Mouse (Mus musculus): ENCODE measurements around the gene Zfp382. TPM values are rescaled to one million over a fixed set of nuclear protein-coding genes. Genes with fewer than 3 reads are reported as not detected.
A peak's percentile ranks its signal among the peaks of the same experiment; 100 is the strongest.
"Not testable (repeated sequence)": the region's sequence is repeated elsewhere in the genome, so short reads cannot be mapped to it uniquely, and the experiment has no call there.

The Zfp382 gene
- polyA plus RNA-seq, 1 experiment from 2014 or later: 6.7 TPM

GRCm38 (mm10) chr7:30164745-30165144 is 43.0 kb downstream of the Zfp382 start:
- Histone ChIP-seq H3K4me2 (replicated peaks) (no peak overlapping the region), H3K4me1 (replicated peaks) (no peaks in the 10 kb centered on the region), H3K27me3 (replicated peaks) (no peaks in the 10 kb centered on the region), H3K9me3 (peaks cover 18% of the 10 kb centered on the region), H3K4me3 (replicated peaks) (no peak overlapping the region), H3K9ac (no peak overlapping the region), H3K27ac (no peak overlapping the region), H3K36me3 (peaks cover 59% of the 10 kb centered on the region)
- WGBS: 97% methylated on average over 2 of the region's 2 CpGs
- no peak for ATAC-seq

GRCm38 (mm10) chr7:30168914-30169582 is 47.3 kb downstream of the Zfp382 start:
- Histone ChIP-seq H3K27ac (peak overlapping the region; percentile 83), H3K36me3 (peaks cover 19% of the 10 kb centered on the region), H3K4me1 (replicated peaks) (peaks cover 7% of the 10 kb centered on the region; the same call in 1 of the 2 replicates), H3K9ac (peak overlapping the region; percentile 73), H3K4me3 (replicated peaks) (peak overlapping the region; percentile 61), H3K27me3 (replicated peaks) (no peaks in the 10 kb centered on the region), H3K4me2 (replicated peaks) (peak overlapping the region; percentile 69), H3K9me3 (no peaks in the 10 kb centered on the region)
- 2% methylated on average over 21 of the region's 21 CpGs for WGBS
- peak; percentile 29 for ATAC-seq

- Histone ChIP-seq H3K4me3 (replicated peaks) (peak within 1 kb of the TSS; percentile 61), H3K27ac (peak within 1 kb of the TSS; percentile 83), H3K4me2 (replicated peaks) (peak within 1 kb of the TSS; percentile 69), H3K9me3 (no peaks in the 10 kb centered on the region), H3K9ac (peak within 1 kb of the TSS; percentile 73), H3K36me3 (peaks cover 18% of the 10 kb centered on the region), H3K27me3 (replicated peaks) (no peaks in the 10 kb centered on the region), H3K4me1 (replicated peaks) (peaks cover 7% of the 10 kb centered on the region; the same call in 1 of the 2 replicates)
- WGBS: under 1% methylated on average over 36 of the region's 36 CpGs
- peak; percentile 99 for ATAC-seq
Observed at GRCm38 (mm10) chr7:30169583-30170282, 48.0 kb downstream of the Zfp382 start, which contains the start of gene Zfp146. Gene Zfp146 (minus strand): TSS chr7:30169750.

- WGBS: 18% methylated on average over 11 of the region's 11 CpGs
- Histone ChIP-seq H3K9ac (peak overlapping the region; percentile 73), H3K4me3 (replicated peaks) (peak overlapping the region; percentile 61), H3K36me3 (peaks cover 14% of the 10 kb centered on the region), H3K9me3 (no peaks in the 10 kb centered on the region), H3K4me1 (replicated peaks) (peaks cover 7% of the 10 kb centered on the region; the same call in 1 of the 2 replicates), H3K4me2 (replicated peaks) (peak overlapping the region; percentile 69), H3K27me3 (replicated peaks) (no peaks in the 10 kb centered on the region), H3K27ac (peak overlapping the region; percentile 83; the same call in 1 of the 2 replicates)
- ATAC-seq: peak; percentile 36; the same call in 1 of the 2 replicates
Observed at GRCm38 (mm10) chr7:30170283-30170951, 48.7 kb downstream of the Zfp382 start.

- Histone ChIP-seq H3K4me2 (replicated peaks) (no peak overlapping the region), H3K4me1 (replicated peaks) (no peaks in the 10 kb centered on the region), H3K36me3 (peaks cover 12% of the 10 kb centered on the region), H3K9me3 (no peaks in the 10 kb centered on the region), H3K4me3 (replicated peaks) (no peak overlapping the region), H3K27ac (no peak overlapping the region), H3K27me3 (replicated peaks) (no peaks in the 10 kb centered on the region), H3K9ac (no peak overlapping the region)
- no peak for ATAC-seq
- 82% methylated on average over 12 of the region's 12 CpGs for WGBS
Observed at GRCm38 (mm10) chr7:30176474-30176873, 54.7 kb downstream of the Zfp382 start.

- Histone ChIP-seq H3K27ac (no peak overlapping the region), H3K4me2 (replicated peaks) (no peak overlapping the region), H3K4me3 (replicated peaks) (no peak overlapping the region), H3K9ac (no peak overlapping the region), H3K27me3 (replicated peaks) (no peaks in the 10 kb centered on the region), H3K36me3 (peaks cover 12% of the 10 kb centered on the region), H3K9me3 (no peaks in the 10 kb centered on the region), H3K4me1 (replicated peaks) (no peaks in the 10 kb centered on the region)
- WGBS: 79% methylated on average over 11 of the region's 11 CpGs
- no peak for ATAC-seq
Observed at GRCm38 (mm10) chr7:30178256-30178655, 56.5 kb downstream of the Zfp382 start.

- no peaks in the 10 kb centered on the region for H3K27me3 ChIP-seq (replicated peaks)
- ATAC-seq: 0 out of 2 replicates have a peak, but pooled peaks have one; percentile 9
- H3K9ac ChIP-seq: no peak overlapping the region
- WGBS: 3% methylated on average over 4 of the region's 4 CpGs
- peaks cover 13% of the 10 kb centered on the region; the same call in 1 of the 2 replicates for H3K4me1 ChIP-seq (replicated peaks)
- no peaks in the 10 kb centered on the region for H3K9me3 ChIP-seq
- no peak overlapping the region for H3K4me2 ChIP-seq (replicated peaks)
- peaks cover 13% of the 10 kb centered on the region for H3K36me3 ChIP-seq
- no peak overlapping the region for H3K27ac ChIP-seq
- H3K4me3 ChIP-seq (replicated peaks): no peak overlapping the region
Observed at GRCm38 (mm10) chr7:30181308-30181707, 59.6 kb downstream of the Zfp382 start.

GRCm38 (mm10) chr7:30181929-30182328 is 60.2 kb downstream of the Zfp382 start:
- ATAC-seq; H3K27me3 ChIP-seq (replicated peaks); H3K4me2 ChIP-seq (replicated peaks); H3K4me3 ChIP-seq (replicated peaks); H3K9ac ChIP-seq; H3K9me3 ChIP-seq; H3K27ac ChIP-seq: not testable (repeated sequence)
- Histone ChIP-seq H3K36me3 (peaks cover 19% of the 10 kb centered on the region), H3K4me1 (replicated peaks) (peaks cover 13% of the 10 kb centered on the region; the same call in 1 of the 2 replicates)
- 92% methylated on average over 10 of the region's 10 CpGs for WGBS

GRCm38 (mm10) chr7:30183189-30183588 is 61.4 kb downstream of the Zfp382 start:
- not testable (repeated sequence) for H3K27me3 ChIP-seq (replicated peaks); H3K27ac ChIP-seq; H3K9ac ChIP-seq; H3K9me3 ChIP-seq; H3K4me3 ChIP-seq (replicated peaks); ATAC-seq; H3K4me2 ChIP-seq (replicated peaks)
- H3K4me1 ChIP-seq (replicated peaks): peaks cover 13% of the 10 kb centered on the region; the same call in 1 of the 2 replicates
- H3K36me3 ChIP-seq: peaks cover 24% of the 10 kb centered on the region
- 72% methylated on average over 7 of the region's 7 CpGs for WGBS

GRCm38 (mm10) chr7:30183879-30184289 is 62.1 kb downstream of the Zfp382 start, which contains the start of gene Cox7a1:
Gene Cox7a1 (plus strand): TSS chr7:30184144.
- peak within 1 kb of the TSS; percentile 58 for H3K27ac ChIP-seq
- no peaks in the 10 kb centered on the region for H3K9me3 ChIP-seq
- H3K4me1 ChIP-seq (replicated peaks): peaks cover 13% of the 10 kb centered on the region; the same call in 1 of the 2 replicates
- peaks cover 22% of the 10 kb centered on the region for H3K36me3 ChIP-seq
- H3K9ac ChIP-seq: peak within 1 kb of the TSS; percentile 31; the same call in 1 of the 2 replicates
- H3K4me3 ChIP-seq (replicated peaks): peak within 1 kb of the TSS; percentile 17
- H3K4me2 ChIP-seq (replicated peaks): peak within 1 kb of the TSS; percentile 53
- H3K27me3 ChIP-seq (replicated peaks): no peaks in the 10 kb centered on the region
- 0% methylated on average over 11 of the region's 11 CpGs for WGBS
- ATAC-seq: peak; percentile 88

All from intestine, embryonic 15.5 days (tissue).